Mouse (Mus musculus) heart, postnatal 0 days (tissue): Measurements from ENCODE around the gene Sept6. TPM values are rescaled to one million over a fixed set of nuclear protein-coding genes. Genes with fewer than 3 reads are reported as not detected.
A peak's percentile ranks its signal among the peaks of the same experiment; 100 is the strongest.

ENCODE experiments used
- ATAC-seq: fragments of 200-750 bp; cut with Nextera tagmentation; 2 replicates; pipeline ENCODE4 v1.8.0; 2017; ENCODE audit warnings: low read depth, moderate number of reproducible peaks, moderate library complexity; ENCODE audit not compliant: insufficient read depth
- DNase-seq: peaks from one replicate; pipeline ENCODE4 v3.0.0-alpha.2; 2016; ENCODE audit warnings: low spot score
- H3K27ac ChIP-seq: fragments of 300-500 bp; sonication (generic); 2 replicates; pipeline ENCODE4 v1.5.1; 2014; ENCODE audit warnings: low read depth, mild to moderate bottlenecking
- H3K27me3 ChIP-seq: fragments of 300-500 bp; sonication (generic); 2 replicates; pipeline ENCODE4 v1.6.1; 2014; ENCODE audit warnings: low read length, mixed read lengths; ENCODE audit not compliant: control insufficient read depth, insufficient read depth
- H3K36me3 ChIP-seq: fragments of 300-500 bp; sonication (generic); replicated peaks from 2 replicates; pipeline ENCODE4 v1.6.1; 2014; ENCODE audit warnings: low read length, mixed read lengths; ENCODE audit not compliant: control insufficient read depth, insufficient read depth
- H3K4me1 ChIP-seq: fragments of 300-500 bp; sonication (generic); 2 replicates; pipeline ENCODE4 v1.6.1; 2014; ENCODE audit warnings: antibody characterized with exemption; ENCODE audit not compliant: control insufficient read depth, insufficient read depth
- H3K4me2 ChIP-seq: fragments of 300-500 bp; sonication (generic); 2 replicates; pipeline ENCODE4 v1.6.1; 2014; ENCODE audit warnings: low read depth, mild to moderate bottlenecking, low read length, moderate library complexity
- H3K4me3 ChIP-seq: fragments of 300-500 bp; sonication (generic); 2 replicates; pipeline ENCODE4 v1.5.1; 2014; ENCODE audit warnings: low read depth, low read length
- H3K9ac ChIP-seq: fragments of 300-500 bp; sonication (generic); replicated peaks from 2 replicates; pipeline ENCODE4 v1.6.1; 2014; ENCODE audit warnings: low read depth, low read length, mixed read lengths
- H3K9me3 ChIP-seq: fragments of 300-500 bp; sonication (generic); replicated peaks from 2 replicates; pipeline ENCODE4 v1.6.1; 2016; ENCODE audit warnings: low read length; ENCODE audit not compliant: control insufficient read depth
- CTCF ChIP-seq: IDR thresholded peaks from 2 replicates; pipeline ENCODE4 v1.5.1; 2016; ENCODE audit warnings: antibody characterized with exemption, control low read depth, low read depth
- EP300 ChIP-seq: IDR thresholded peaks from 2 replicates; pipeline ENCODE4 v1.6.1; 2016; ENCODE audit warnings: antibody characterized with exemption, low read depth
- WGBS: fragments of 180-500 bp; shearing (Covaris S2); extraction: QIAGEN DNeasy Blood & Tissue Kit; methylation state at CpG from one replicate; pipeline ENCODE4 v1.1.7; 2014; 5-methylcytosine and 5-hydroxymethylcytosine counted together
- polyA plus RNA-seq: library from polyadenylated mRNA; unstranded; fragments of >200 nt; fragmentation: Nextera tagmentation; extraction: Ambion mirVana; gene quantifications from 2 replicates; pipeline ENCODE4 v1.2.1, GENCODE M21; 2015
- total RNA-seq: library from RNA; depleted of rRNA; stranded (reverse); fragments of >200 nt; gene quantifications from 2 replicates; pipeline ENCODE4 v1.2.3, GENCODE M21; 2014; ENCODE audit warnings: low replicate concordance

Gene Sept6
- total and polyA plus RNA-seq, 2 experiments from 2014 or later: 22.3 to 73.5 TPM

- WGBS: 51% methylated on average over 2 of the region's 2 CpGs
- Histone ChIP-seq H3K27me3 (no peaks in the 10 kb centered on the region), H3K27ac (no peak overlapping the region), H3K36me3 (no peaks in the 10 kb centered on the region), H3K4me1 (peaks cover 6% of the 10 kb centered on the region; the same call in 1 of the 2 replicates), H3K4me2 (no peak overlapping the region), H3K9ac (no peak overlapping the region), H3K9me3 (no peaks in the 10 kb centered on the region), H3K4me3 (no peak overlapping the region)
- ATAC-seq (no peak), DNase-seq (no peak)
- TF ChIP-seq EP300 (no peak), CTCF (no peak)
Measured at GRCm38 (mm10) chrX:36977863-36978262, 13.7 kb downstream of the Sept6 start.

- Histone ChIP-seq H3K36me3 (no peaks in the 10 kb centered on the region), H3K9me3 (no peaks in the 10 kb centered on the region), H3K27ac (peak overlapping the region; percentile 25; the same call in 1 of the 2 replicates), H3K4me2 (no peak overlapping the region), H3K4me1 (peaks cover 6% of the 10 kb centered on the region; the same call in 1 of the 2 replicates), H3K4me3 (no peak overlapping the region), H3K9ac (no peak overlapping the region), H3K27me3 (no peaks in the 10 kb centered on the region)
- TF ChIP-seq CTCF (no peak), EP300 (no peak)
- no peak for DNase-seq
- no peak for ATAC-seq
- WGBS: 72% methylated on average over 7 of the region's 7 CpGs
Measured at GRCm38 (mm10) chrX:36976980-36977379, 14.6 kb downstream of the Sept6 start.

GRCm38 (mm10) chrX:36976272-36976671 is 15.3 kb downstream of the Sept6 start:
- Histone ChIP-seq H3K4me3 (no peak overlapping the region), H3K4me2 (no peak overlapping the region), H3K27me3 (no peaks in the 10 kb centered on the region), H3K4me1 (peaks cover 6% of the 10 kb centered on the region; the same call in 1 of the 2 replicates), H3K27ac (peak overlapping the region; percentile 83), H3K9ac (no peak overlapping the region), H3K9me3 (no peaks in the 10 kb centered on the region), H3K36me3 (no peaks in the 10 kb centered on the region)
- 73% methylated on average over 4 of the region's 4 CpGs for WGBS
- TF ChIP-seq CTCF (no peak), EP300 (no peak)
- no peak for DNase-seq
- no peak for ATAC-seq

- Histone ChIP-seq H3K9me3 (no peaks in the 10 kb centered on the region), H3K9ac (no peak overlapping the region), H3K27me3 (no peaks in the 10 kb centered on the region), H3K4me2 (no peak overlapping the region), H3K4me1 (peaks cover 6% of the 10 kb centered on the region; the same call in 1 of the 2 replicates), H3K36me3 (no peaks in the 10 kb centered on the region), H3K27ac (peak overlapping the region; percentile 83), H3K4me3 (no peak overlapping the region)
- no peak for ATAC-seq
- 42% methylated on average over 5 of the region's 5 CpGs for WGBS
- TF ChIP-seq EP300 (no peak), CTCF (no peak)
- no peak for DNase-seq
Measured at GRCm38 (mm10) chrX:36974905-36975304, 16.7 kb downstream of the Sept6 start.

- H3K9me3 ChIP-seq: no peaks in the 10 kb centered on the region
- H3K4me1 ChIP-seq: peaks cover 6% of the 10 kb centered on the region; the same call in 1 of the 2 replicates
- WGBS: 38% methylated on average over 5 of the region's 5 CpGs
- DNase-seq (peak; percentile 73), ATAC-seq (peak; percentile 89)
- no peak overlapping the region for H3K4me2 ChIP-seq
- H3K27ac ChIP-seq: peak overlapping the region; percentile 83
- H3K4me3 ChIP-seq: no peak overlapping the region
- TF ChIP-seq EP300 (0 out of 2 replicates have a peak, but pooled peaks have one; percentile 47), CTCF (no peak)
- no peaks in the 10 kb centered on the region for H3K27me3 ChIP-seq
- H3K9ac ChIP-seq: no peak overlapping the region
- H3K36me3 ChIP-seq: no peaks in the 10 kb centered on the region
Measured at GRCm38 (mm10) chrX:36972951-36973471, 18.6 kb downstream of the Sept6 start.

- no peak for DNase-seq
- no peak overlapping the region for H3K27ac ChIP-seq
- H3K9me3 ChIP-seq: no peaks in the 10 kb centered on the region
- H3K27me3 ChIP-seq: no peaks in the 10 kb centered on the region
- H3K9ac ChIP-seq: no peak overlapping the region
- no peak for ATAC-seq
- H3K4me1 ChIP-seq: peaks cover 6% of the 10 kb centered on the region; the same call in 1 of the 2 replicates
- WGBS: 81% methylated on average over 4 of the region's 4 CpGs
- H3K4me2 ChIP-seq: no peak overlapping the region
- H3K36me3 ChIP-seq: no peaks in the 10 kb centered on the region
- no peak overlapping the region for H3K4me3 ChIP-seq
- TF ChIP-seq CTCF (no peak), EP300 (no peak)
Measured at GRCm38 (mm10) chrX:36971156-36971555, 20.4 kb downstream of the Sept6 start.
